Mouse (Mus musculus) lung, postnatal 0 days (tissue): Measurements from ENCODE around the gene Clec2d. TPM values are rescaled to one million over a fixed set of nuclear protein-coding genes. Genes with fewer than 3 reads are reported as not detected.

Experiments used
- ATAC-seq: fragments of 200-750 bp; cut with Nextera tagmentation; 2 replicates; pipeline ENCODE4 v1.8.0; 2017; ENCODE audit warnings: moderate library complexity
- DNase-seq: peaks from one replicate; pipeline ENCODE4 v3.0.0-alpha.2; 2016; ENCODE audit warnings: low spot score
- H3K27ac ChIP-seq: fragments of 300-500 bp; sonication (generic); 2 replicates; pipeline ENCODE4 v1.5.1; 2014; ENCODE audit warnings: antibody characterized with exemption, mild to moderate bottlenecking, low read length, mixed read lengths
- H3K27me3 ChIP-seq: fragments of 300-500 bp; sonication (generic); replicated peaks from 2 replicates; pipeline ENCODE4 v1.6.1; 2014; ENCODE audit warnings: low read length, mixed read lengths; ENCODE audit not compliant: insufficient read depth
- H3K36me3 ChIP-seq: fragments of 300-500 bp; sonication (generic); 2 replicates; pipeline ENCODE4 v1.6.1; 2014; ENCODE audit warnings: low read length, mixed read lengths; ENCODE audit not compliant: insufficient read depth
- H3K4me1 ChIP-seq: fragments of 300-500 bp; sonication (generic); 2 replicates; pipeline ENCODE4 v1.6.1; 2014; ENCODE audit warnings: antibody characterized with exemption, low read depth, low read length, mixed read lengths; ENCODE audit not compliant: insufficient read depth
- H3K4me2 ChIP-seq: fragments of 300-500 bp; sonication (generic); replicated peaks from 2 replicates; pipeline ENCODE4 v1.6.1; 2014; ENCODE audit warnings: low read depth, mild to moderate bottlenecking, low read length, moderate library complexity, mixed read lengths
- H3K4me3 ChIP-seq: fragments of 300-500 bp; sonication (generic); 2 replicates; pipeline ENCODE4 v1.5.1; 2014; ENCODE audit warnings: low read depth, low read length
- H3K9ac ChIP-seq: fragments of 300-500 bp; sonication (generic); replicated peaks from 2 replicates; pipeline ENCODE4 v1.6.1; 2014; ENCODE audit warnings: low read depth, mild to moderate bottlenecking
- H3K9me3 ChIP-seq: fragments of 300-500 bp; sonication (generic); 2 replicates; pipeline ENCODE4 v1.6.1; 2016; ENCODE audit warnings: low read length, mixed read lengths
- CTCF ChIP-seq: IDR thresholded peaks from 2 replicates; pipeline ENCODE4 v1.5.1; 2016; ENCODE audit warnings: antibody characterized with exemption, mild to moderate bottlenecking
- EP300 ChIP-seq: IDR thresholded peaks from 2 replicates; pipeline ENCODE4 v1.6.1; 2016; ENCODE audit warnings: antibody characterized with exemption, mild to moderate bottlenecking, control low read depth
- WGBS: fragments of 180-500 bp; shearing (Covaris S2); extraction: QIAGEN DNeasy Blood & Tissue Kit; methylation state at CpG from one replicate; pipeline ENCODE4 v1.1.7; 2014; 5-methylcytosine and 5-hydroxymethylcytosine counted together
- polyA plus RNA-seq: library from polyadenylated mRNA; unstranded; fragments of >200 nt; fragmentation: Nextera tagmentation; extraction: Ambion mirVana; gene quantifications from 2 replicates; pipeline ENCODE4 v1.2.1, GENCODE M21; 2015

Clec2d gene
- polyA plus RNA-seq, 1 experiment from 2014 or later = 5.1 TPM

DNA sequence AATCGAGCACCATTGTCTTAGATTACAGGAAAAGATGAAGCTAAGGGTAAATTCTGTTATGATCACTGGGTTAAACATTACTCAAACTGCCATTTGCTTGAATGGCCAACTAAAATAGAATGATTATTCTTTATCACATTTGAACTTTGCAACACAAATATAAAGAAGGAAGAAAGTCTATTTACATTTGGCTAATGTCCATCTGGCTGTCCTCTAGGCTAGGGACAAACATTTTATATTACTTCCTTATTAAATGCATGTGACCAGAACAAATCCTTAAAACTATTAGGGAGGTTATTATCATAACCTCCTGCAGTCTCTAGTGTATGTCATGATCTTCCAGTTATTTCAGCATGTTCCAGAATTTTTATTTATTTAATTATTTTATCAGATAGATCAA lies 33.1 kb downstream of the Clec2d start:
- Histone ChIP-seq H3K4me1 (peaks cover 8% of the 10 kb centered on the region; the same call in 1 of the 2 replicates), H3K4me3 (no peak overlapping the region), H3K36me3 (no peaks in the 10 kb centered on the region), H3K27ac (no peak overlapping the region), H3K9me3 (no peaks in the 10 kb centered on the region), H3K4me2 (no peak overlapping the region), H3K27me3 (no peaks in the 10 kb centered on the region), H3K9ac (no peak overlapping the region)
- peak; percentile 98 for TF ChIP-seq EP300
- TF ChIP-seq CTCF = no peak
- ATAC-seq (peak; percentile 9; the same call in 1 of the 2 replicates), DNase-seq (peak; percentile 59)
- 29% methylated on average over 1 of the region's 1 CpGs for WGBS

DNA sequence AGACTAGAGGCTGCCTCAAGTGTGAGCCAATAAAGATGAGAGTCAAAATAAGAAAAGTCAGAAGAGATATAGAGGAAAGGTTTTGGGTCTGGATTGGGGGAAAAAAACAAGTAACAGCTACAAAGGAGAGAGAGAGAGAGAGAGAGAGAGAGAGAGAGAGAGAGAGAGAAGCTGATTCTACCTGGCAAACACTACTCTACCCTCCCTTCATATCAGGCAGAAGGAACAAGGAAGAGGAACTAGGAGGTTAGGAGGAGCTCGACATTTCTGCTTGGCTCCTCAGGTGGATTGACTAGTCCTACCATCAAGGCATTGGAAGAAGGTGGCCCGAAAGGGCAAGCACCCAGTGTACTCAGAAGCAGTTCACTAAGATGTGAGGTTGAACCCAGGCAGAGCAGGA lies 33.8 kb downstream of the Clec2d start:
- no peak for TF ChIP-seq CTCF
- no peak for TF ChIP-seq EP300
- WGBS = 90% methylated on average over 2 of the region's 2 CpGs
- Histone ChIP-seq H3K4me2 (no peak overlapping the region), H3K36me3 (no peaks in the 10 kb centered on the region), H3K27me3 (no peaks in the 10 kb centered on the region), H3K9ac (no peak overlapping the region), H3K9me3 (no peaks in the 10 kb centered on the region), H3K27ac (peak overlapping the region; percentile 78; the same call in 1 of the 2 replicates), H3K4me1 (peaks cover 8% of the 10 kb centered on the region; the same call in 1 of the 2 replicates), H3K4me3 (no peak overlapping the region)
- no peak for DNase-seq
- ATAC-seq = no peak

DNA sequence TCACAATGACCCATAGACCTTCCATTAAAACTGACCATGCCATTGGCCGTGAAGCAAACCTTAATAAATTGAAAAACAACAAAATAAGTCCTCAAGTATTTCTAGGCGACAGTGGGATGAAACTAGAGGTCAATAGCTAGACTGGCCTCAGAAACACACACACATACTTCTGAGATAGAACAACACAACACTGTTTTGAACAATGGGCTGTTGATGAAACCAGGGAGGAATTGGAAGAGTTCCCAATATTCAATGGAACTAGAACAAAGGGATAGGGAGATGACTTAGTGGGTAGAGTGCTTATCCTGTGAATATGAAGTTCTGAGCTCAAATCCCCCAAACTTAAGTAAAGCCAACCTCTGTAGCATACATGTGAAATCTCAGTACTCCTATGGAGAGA lies 34.6 kb downstream of the Clec2d start:
- Histone ChIP-seq H3K4me1 (peaks cover 8% of the 10 kb centered on the region; the same call in 1 of the 2 replicates), H3K27ac (peak overlapping the region; percentile 78), H3K4me2 (no peak overlapping the region), H3K9me3 (no peaks in the 10 kb centered on the region), H3K36me3 (no peaks in the 10 kb centered on the region), H3K27me3 (no peaks in the 10 kb centered on the region), H3K4me3 (no peak overlapping the region), H3K9ac (no peak overlapping the region)
- peak; percentile 60; the same call in 1 of the 2 replicates for TF ChIP-seq EP300
- TF ChIP-seq CTCF = no peak
- DNase-seq = no peak
- ATAC-seq = no peak
- WGBS = 58% methylated on average over 2 of the region's 2 CpGs

DNA sequence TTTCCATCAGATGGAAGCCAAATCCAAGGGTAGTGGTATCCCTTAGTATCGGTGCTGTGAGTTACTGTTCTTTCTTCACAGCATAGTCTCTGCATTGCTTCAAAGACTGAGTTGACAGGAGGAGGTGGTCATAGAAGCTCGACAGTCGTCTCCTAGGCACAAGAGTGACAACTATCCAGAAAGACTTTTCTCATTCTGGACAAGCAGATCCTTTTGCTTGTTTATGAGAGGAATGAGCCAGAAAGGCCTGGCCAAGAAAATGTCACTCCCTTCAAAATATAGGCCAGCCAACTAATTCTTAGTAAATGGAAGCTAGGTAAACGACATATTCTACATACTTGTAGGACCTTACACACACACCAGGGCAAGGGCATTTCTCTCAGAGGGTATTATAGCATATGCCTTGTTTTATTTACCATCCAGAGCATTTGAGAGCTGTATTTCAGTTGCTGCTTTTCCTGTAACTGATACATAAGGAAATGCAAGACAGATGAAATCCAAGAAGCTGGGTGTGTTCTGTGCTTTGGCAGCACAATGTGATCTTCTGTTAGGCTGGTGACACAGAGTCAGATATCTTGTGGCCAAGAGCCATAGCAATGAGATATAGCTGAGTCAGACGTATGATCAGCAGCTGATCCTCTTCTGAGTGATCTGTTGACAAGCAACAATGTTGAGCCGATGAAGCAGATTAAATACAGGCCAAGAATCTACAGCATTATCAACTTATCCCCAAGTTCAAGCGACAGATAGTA lies 35.6 kb downstream of the Clec2d start:
- TF ChIP-seq EP300 (peak; percentile 97), CTCF (no peak)
- Histone ChIP-seq H3K4me2 (no peak overlapping the region), H3K9me3 (no peaks in the 10 kb centered on the region), H3K4me1 (peaks cover 8% of the 10 kb centered on the region; the same call in 1 of the 2 replicates), H3K27me3 (no peaks in the 10 kb centered on the region), H3K4me3 (no peak overlapping the region), H3K9ac (no peak overlapping the region), H3K27ac (peak overlapping the region; percentile 78), H3K36me3 (no peaks in the 10 kb centered on the region)
- peak; percentile 88 for DNase-seq
- peak; percentile 91 for ATAC-seq
- 47% methylated on average over 7 of the region's 7 CpGs for WGBS

DNA sequence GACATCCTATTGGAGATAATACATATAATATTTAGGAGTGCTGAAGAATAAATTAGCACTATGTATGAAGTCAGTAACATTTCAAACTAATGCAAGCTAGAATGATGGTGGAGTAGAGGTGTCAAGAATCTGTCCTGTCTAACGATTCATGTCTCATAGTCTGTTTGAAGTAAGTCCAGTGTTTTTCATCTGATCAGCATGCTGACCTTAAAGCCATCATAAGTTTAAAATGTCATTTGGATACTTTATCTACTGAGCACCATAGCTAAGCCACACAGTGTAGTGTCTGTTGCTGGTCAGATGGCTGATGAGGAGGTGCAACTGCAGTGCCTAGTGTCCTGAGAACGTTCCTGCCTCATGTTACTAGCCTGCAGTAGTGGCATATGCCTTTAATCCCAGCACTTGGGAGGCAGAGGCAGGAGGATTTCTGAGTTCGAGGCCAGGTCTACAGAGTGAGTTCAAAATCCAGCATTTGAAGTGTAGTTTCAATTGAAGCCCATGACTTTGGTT lies 36.4 kb downstream of the Clec2d start:
- Histone ChIP-seq H3K9ac (no peak overlapping the region), H3K9me3 (no peaks in the 10 kb centered on the region), H3K27ac (peak overlapping the region; percentile 78), H3K36me3 (no peaks in the 10 kb centered on the region), H3K4me2 (no peak overlapping the region), H3K27me3 (no peaks in the 10 kb centered on the region), H3K4me3 (no peak overlapping the region), H3K4me1 (peaks cover 8% of the 10 kb centered on the region; the same call in 1 of the 2 replicates)
- TF ChIP-seq EP300 (no peak), CTCF (no peak)
- DNase-seq (no peak), ATAC-seq (no peak)
- 80% methylated on average over 3 of the region's 3 CpGs for WGBS

DNA sequence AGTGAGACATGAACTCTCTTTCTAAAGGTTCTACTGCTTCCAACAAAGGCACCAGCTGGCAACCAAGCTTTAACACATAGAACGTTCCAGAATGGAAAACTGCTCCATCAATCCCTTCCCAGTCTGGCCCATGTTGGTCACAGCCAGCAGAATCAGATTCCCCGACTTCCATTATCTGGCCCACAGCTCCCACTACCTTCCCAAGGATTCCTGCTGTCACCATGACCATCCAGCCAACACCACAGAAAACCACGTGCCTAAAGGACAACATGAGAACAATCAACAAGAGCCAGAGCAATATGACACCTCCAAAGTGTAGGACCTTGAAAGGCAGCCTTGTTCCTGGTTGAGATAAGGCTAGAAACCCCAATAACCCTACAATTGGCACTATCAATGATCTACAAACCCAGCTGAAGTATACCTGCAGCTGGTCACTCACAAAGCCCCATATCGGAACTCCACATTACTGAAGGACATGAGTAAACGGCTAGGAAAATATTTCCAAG lies 37.8 kb downstream of the Clec2d start:
- TF ChIP-seq CTCF = no peak
- TF ChIP-seq EP300 = no peak
- H3K4me3 ChIP-seq = no peak overlapping the region
- WGBS = 67% methylated on average over 5 of the region's 5 CpGs
- H3K27me3 ChIP-seq = no peaks in the 10 kb centered on the region
- peaks cover 4% of the 10 kb centered on the region; the same call in 1 of the 2 replicates for H3K4me1 ChIP-seq
- no peak overlapping the region for H3K4me2 ChIP-seq
- H3K27ac ChIP-seq = peak overlapping the region; percentile 15; the same call in 1 of the 2 replicates
- H3K9ac ChIP-seq = no peak overlapping the region
- no peaks in the 10 kb centered on the region for H3K36me3 ChIP-seq
- no peaks in the 10 kb centered on the region for H3K9me3 ChIP-seq
- DNase-seq = no peak
- no peak for ATAC-seq
